Mouse (Mus musculus): ENCODE measurements at regions not wholly inside any gene's neighbourhood (a gene's known extent, or its start where the extent isn't known, plus 50 kb on each side); places are given as distances from the start of the nearest gene placed in this dataset.

DNA sequence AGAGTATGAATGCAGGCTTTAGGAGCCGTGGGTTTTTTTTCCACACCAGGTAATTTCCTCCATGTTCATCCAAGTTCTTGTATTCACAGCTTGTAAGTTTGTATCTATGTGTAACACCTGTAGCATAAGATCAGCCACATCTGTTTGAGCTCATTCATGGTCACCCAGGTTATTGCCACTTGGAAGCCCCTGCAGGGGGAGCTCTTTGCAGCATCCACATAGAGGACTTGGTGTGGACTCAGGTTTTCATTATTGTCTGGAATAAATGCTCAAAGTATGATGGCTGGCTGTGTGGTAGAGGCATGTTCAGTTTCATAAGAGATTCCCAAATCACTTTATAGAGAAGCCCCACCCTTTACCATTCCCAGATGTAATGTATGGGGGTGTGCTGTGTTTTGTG lies 452.4 kb upstream of the Cdh4 start:
- TF ChIP-seq POLR2A (IDR thresholded peaks at IDR 0.05; ENCODE audit: extremely low read depth, insufficient read depth, low read length) (no peak), CTCF (IDR thresholded peaks at IDR 0.05; ENCODE audit: extremely low read depth, insufficient read depth, low read length) (no peak)
